Mouse (Mus musculus): ENCODE data around the gene Fstl1. TPM values are rescaled to one million over a fixed set of nuclear protein-coding genes. Genes with fewer than 3 reads are reported as not detected.

Fstl1 gene
- polyA plus RNA-seq, 1 experiment from 2014 or later = 273 TPM

- Histone ChIP-seq H3K4me1 (ENCODE audit: control insufficient read depth, insufficient read depth, low read length) (peaks cover 28% of the 10 kb centered on the region), H3K27me3 (ENCODE audit: control insufficient read depth, insufficient read depth, low read length) (no peaks in the 10 kb centered on the region), H3K9ac (ENCODE audit: low read length) (no peak overlapping the region), H3K4me2 (ENCODE audit: low read depth, severe bottlenecking) (no peak overlapping the region), H3K36me3 (ENCODE audit: control insufficient read depth, insufficient read depth, low read length) (0 out of 2 replicates have a peak, but pooled peaks cover 2% of the 10 kb centered on the region), H3K27ac (replicated peaks; ENCODE audit: low read depth, low read length) (peak overlapping the region; percentile 2; the same call in 1 of the 2 replicates), H3K4me3 (ENCODE audit: low read depth, low read length) (no peak overlapping the region), H3K9me3 (ENCODE audit: control insufficient read depth, low read length) (no peaks in the 10 kb centered on the region)
- DNase-seq (ENCODE audit: low spot score) = peak; percentile 28
- ATAC-seq (ENCODE audit: insufficient number of reproducible peaks, low FRiP score, low TSS enrichment, low read depth) = no peak
- 54% methylated on average over 12 of the region's 12 CpGs for WGBS
Measured at GRCm38 (mm10) chr16:37790008-37790780, 13.5 kb downstream of the Fstl1 start.

DNA sequence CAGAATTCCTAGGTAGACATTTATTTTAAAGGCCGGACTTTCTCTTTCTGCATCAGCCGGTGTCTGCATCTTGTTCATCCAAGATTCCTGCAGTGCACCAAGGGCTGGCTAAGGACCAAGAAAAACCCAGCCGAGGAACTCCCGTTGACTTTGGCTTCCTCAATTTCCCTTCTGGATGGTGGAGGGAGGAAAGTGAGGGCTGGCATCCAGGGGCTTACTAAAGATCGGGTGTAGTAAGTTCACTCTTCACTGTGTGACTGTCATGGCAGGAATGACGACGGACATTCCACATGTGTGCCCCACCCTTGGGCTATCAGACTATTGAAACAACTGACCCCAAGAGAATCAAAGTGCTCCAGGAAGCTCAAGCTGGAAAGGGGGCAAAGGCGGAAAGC lies 14.1 kb downstream of the Fstl1 start:
- 91% methylated on average over 8 of the region's 8 CpGs for WGBS
- Histone ChIP-seq H3K9me3 (ENCODE audit: control insufficient read depth, low read length) (no peaks in the 10 kb centered on the region), H3K36me3 (ENCODE audit: control insufficient read depth, insufficient read depth, low read length) (0 out of 2 replicates have a peak, but pooled peaks cover 2% of the 10 kb centered on the region), H3K9ac (ENCODE audit: low read length) (no peak overlapping the region), H3K4me1 (ENCODE audit: control insufficient read depth, insufficient read depth, low read length) (peaks cover 28% of the 10 kb centered on the region), H3K27me3 (ENCODE audit: control insufficient read depth, insufficient read depth, low read length) (no peaks in the 10 kb centered on the region), H3K4me2 (ENCODE audit: low read depth, severe bottlenecking) (no peak overlapping the region), H3K27ac (replicated peaks; ENCODE audit: low read depth, low read length) (no peak overlapping the region), H3K4me3 (ENCODE audit: low read depth, low read length) (no peak overlapping the region)
- ATAC-seq (ENCODE audit: insufficient number of reproducible peaks, low FRiP score, low TSS enrichment, low read depth) (no peak), DNase-seq (ENCODE audit: low spot score) (no peak)

GRCm38 (mm10) chr16:37795651-37796150 lies 19.0 kb downstream of the Fstl1 start:
- Histone ChIP-seq H3K36me3 (ENCODE audit: control insufficient read depth, insufficient read depth, low read length) (0 out of 2 replicates have a peak, but pooled peaks cover 2% of the 10 kb centered on the region), H3K4me3 (ENCODE audit: low read depth, low read length) (no peak overlapping the region), H3K4me2 (ENCODE audit: low read depth, severe bottlenecking) (no peak overlapping the region), H3K27me3 (ENCODE audit: control insufficient read depth, insufficient read depth, low read length) (no peaks in the 10 kb centered on the region), H3K4me1 (ENCODE audit: control insufficient read depth, insufficient read depth, low read length) (no peaks in the 10 kb centered on the region), H3K9me3 (ENCODE audit: control insufficient read depth, low read length) (no peaks in the 10 kb centered on the region), H3K9ac (ENCODE audit: low read length) (no peak overlapping the region), H3K27ac (replicated peaks; ENCODE audit: low read depth, low read length) (no peak overlapping the region)
- 95% methylated on average over 10 of the region's 10 CpGs for WGBS
- no peak for ATAC-seq (ENCODE audit: insufficient number of reproducible peaks, low FRiP score, low TSS enrichment, low read depth)
- DNase-seq (ENCODE audit: low spot score) = no peak

DNA sequence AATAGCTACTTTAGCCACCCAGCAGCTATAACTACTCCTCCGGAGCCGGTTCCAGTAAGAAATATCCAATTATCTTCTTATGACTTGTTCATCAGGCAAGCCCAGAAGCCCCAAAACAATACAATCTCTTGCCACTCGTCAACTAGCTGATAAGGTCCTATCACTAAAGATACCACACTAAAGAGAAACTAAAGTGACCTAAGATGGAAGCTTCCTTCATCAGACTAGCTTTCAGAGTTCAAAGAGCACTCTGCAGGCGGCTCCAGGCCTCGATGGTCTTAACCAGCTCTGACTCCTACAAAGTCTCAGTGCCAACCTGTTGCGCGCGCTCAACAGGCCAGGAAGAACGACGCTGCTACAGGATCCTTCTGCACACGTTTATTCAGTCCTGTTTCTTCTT lies 19.6 kb downstream of the Fstl1 start:
- Histone ChIP-seq H3K9ac (ENCODE audit: low read length) (no peak overlapping the region), H3K4me3 (ENCODE audit: low read depth, low read length) (no peak overlapping the region), H3K9me3 (ENCODE audit: control insufficient read depth, low read length) (no peaks in the 10 kb centered on the region), H3K4me1 (ENCODE audit: control insufficient read depth, insufficient read depth, low read length) (peaks cover 3% of the 10 kb centered on the region; the same call in 1 of the 2 replicates), H3K27me3 (ENCODE audit: control insufficient read depth, insufficient read depth, low read length) (no peaks in the 10 kb centered on the region), H3K36me3 (ENCODE audit: control insufficient read depth, insufficient read depth, low read length) (0 out of 2 replicates have a peak, but pooled peaks cover 2% of the 10 kb centered on the region), H3K27ac (replicated peaks; ENCODE audit: low read depth, low read length) (no peak overlapping the region), H3K4me2 (ENCODE audit: low read depth, severe bottlenecking) (no peak overlapping the region)
- 97% methylated on average over 11 of the region's 11 CpGs for WGBS
- DNase-seq (ENCODE audit: low spot score) (no peak), ATAC-seq (ENCODE audit: insufficient number of reproducible peaks, low FRiP score, low TSS enrichment, low read depth) (no peak)

DNA sequence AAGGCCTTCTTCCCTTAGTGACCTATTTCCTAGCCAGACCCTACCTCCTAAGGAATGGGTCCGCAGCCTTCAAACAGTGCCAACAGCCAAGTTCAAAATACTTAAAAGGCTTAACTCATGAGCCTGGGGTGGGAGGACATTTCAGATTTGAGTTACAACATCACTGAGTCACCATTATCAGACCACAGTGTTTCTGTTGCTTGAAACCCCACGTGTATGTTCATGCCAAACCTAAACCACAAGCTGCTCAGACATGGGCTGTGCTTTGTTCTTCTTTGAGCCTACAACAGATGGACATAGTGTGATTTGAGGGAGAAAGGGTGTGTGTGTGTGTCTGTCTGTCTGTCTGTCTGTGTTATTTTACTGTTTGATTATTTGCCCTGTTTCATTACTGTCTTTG lies 24.4 kb downstream of the Fstl1 start:
- no peak overlapping the region for H3K4me3 ChIP-seq (ENCODE audit: low read depth, low read length)
- peaks cover 14% of the 10 kb centered on the region for H3K4me1 ChIP-seq (ENCODE audit: control insufficient read depth, insufficient read depth, low read length)
- ATAC-seq (ENCODE audit: insufficient number of reproducible peaks, low FRiP score, low TSS enrichment, low read depth) = no peak
- no peak overlapping the region for H3K4me2 ChIP-seq (ENCODE audit: low read depth, severe bottlenecking)
- H3K27ac ChIP-seq (replicated peaks; ENCODE audit: low read depth, low read length) = no peak overlapping the region
- no peaks in the 10 kb centered on the region for H3K27me3 ChIP-seq (ENCODE audit: control insufficient read depth, insufficient read depth, low read length)
- H3K9me3 ChIP-seq (ENCODE audit: control insufficient read depth, low read length) = peaks cover 4% of the 10 kb centered on the region; the same call in 1 of the 2 replicates
- DNase-seq (ENCODE audit: low spot score) = no peak
- peaks cover 7% of the 10 kb centered on the region for H3K36me3 ChIP-seq (ENCODE audit: control insufficient read depth, insufficient read depth, low read length)
- H3K9ac ChIP-seq (ENCODE audit: low read length) = no peak overlapping the region
- 85% methylated on average over 2 of the region's 2 CpGs for WGBS

- Histone ChIP-seq H3K27me3 (ENCODE audit: control insufficient read depth, insufficient read depth, low read length) (no peaks in the 10 kb centered on the region), H3K36me3 (ENCODE audit: control insufficient read depth, insufficient read depth, low read length) (peaks cover 7% of the 10 kb centered on the region), H3K4me1 (ENCODE audit: control insufficient read depth, insufficient read depth, low read length) (peaks cover 14% of the 10 kb centered on the region), H3K27ac (replicated peaks; ENCODE audit: low read depth, low read length) (no peak overlapping the region), H3K9me3 (ENCODE audit: control insufficient read depth, low read length) (peaks cover 4% of the 10 kb centered on the region; the same call in 1 of the 2 replicates), H3K9ac (ENCODE audit: low read length) (no peak overlapping the region), H3K4me3 (ENCODE audit: low read depth, low read length) (no peak overlapping the region), H3K4me2 (ENCODE audit: low read depth, severe bottlenecking) (no peak overlapping the region)
- ATAC-seq (ENCODE audit: insufficient number of reproducible peaks, low FRiP score, low TSS enrichment, low read depth) (no peak), DNase-seq (ENCODE audit: low spot score) (peak; percentile 65)
- 39% methylated on average over 4 of the region's 4 CpGs for WGBS
Measured at GRCm38 (mm10) chr16:37802686-37803295, 26.1 kb downstream of the Fstl1 start.

- peaks cover 14% of the 10 kb centered on the region for H3K4me1 ChIP-seq (ENCODE audit: control insufficient read depth, insufficient read depth, low read length)
- WGBS = 93% methylated on average over 9 of the region's 9 CpGs
- no peak for DNase-seq (ENCODE audit: low spot score)
- H3K4me3 ChIP-seq (ENCODE audit: low read depth, low read length) = no peak overlapping the region
- H3K36me3 ChIP-seq (ENCODE audit: control insufficient read depth, insufficient read depth, low read length) = peaks cover 7% of the 10 kb centered on the region
- H3K27me3 ChIP-seq (ENCODE audit: control insufficient read depth, insufficient read depth, low read length) = no peaks in the 10 kb centered on the region
- peaks cover 4% of the 10 kb centered on the region; the same call in 1 of the 2 replicates for H3K9me3 ChIP-seq (ENCODE audit: control insufficient read depth, low read length)
- H3K4me2 ChIP-seq (ENCODE audit: low read depth, severe bottlenecking) = no peak overlapping the region
- H3K9ac ChIP-seq (ENCODE audit: low read length) = no peak overlapping the region
- no peak overlapping the region for H3K27ac ChIP-seq (replicated peaks; ENCODE audit: low read depth, low read length)
- ATAC-seq (ENCODE audit: insufficient number of reproducible peaks, low FRiP score, low TSS enrichment, low read depth) = no peak
Measured at GRCm38 (mm10) chr16:37803387-37803950, 26.8 kb downstream of the Fstl1 start.

DNA sequence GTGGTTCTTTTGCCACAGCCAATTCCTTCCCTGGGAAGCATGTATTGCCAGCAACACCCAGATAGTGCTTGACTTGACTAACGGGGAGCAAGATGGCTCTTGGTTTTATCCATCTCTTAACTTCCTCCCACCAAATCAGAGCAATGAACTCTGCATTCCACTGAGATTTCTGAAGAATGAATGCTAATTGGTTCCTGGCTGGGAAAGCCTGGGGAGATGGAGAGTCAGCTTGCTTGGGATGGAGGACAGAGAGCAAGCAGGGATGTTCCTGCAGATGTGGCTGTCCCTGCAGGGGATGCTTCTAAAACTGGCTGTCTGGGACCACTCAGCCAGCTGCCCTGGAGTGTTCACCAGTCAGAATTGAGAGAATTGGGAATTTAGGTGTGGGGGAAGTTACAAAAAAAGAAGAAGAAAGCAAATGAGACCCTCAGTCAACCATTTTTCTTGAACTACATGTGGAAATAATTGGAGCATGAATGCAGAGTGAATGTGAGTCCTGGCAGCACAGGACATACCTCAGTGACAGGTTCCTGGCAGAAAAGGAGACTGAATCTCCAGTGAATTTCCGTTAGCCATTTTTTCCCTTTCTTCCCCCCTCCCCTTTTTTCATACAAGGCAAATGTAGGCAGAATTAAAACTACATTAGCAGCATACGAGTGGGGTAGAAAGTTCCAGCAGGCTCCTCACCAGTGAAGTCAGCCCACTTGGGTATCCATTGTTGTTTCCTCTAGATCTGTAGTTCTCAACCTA lies 29.2 kb downstream of the Fstl1 start:
- Histone ChIP-seq H3K27me3 (ENCODE audit: control insufficient read depth, insufficient read depth, low read length) (no peaks in the 10 kb centered on the region), H3K4me1 (ENCODE audit: control insufficient read depth, insufficient read depth, low read length) (peaks cover 18% of the 10 kb centered on the region), H3K27ac (replicated peaks; ENCODE audit: low read depth, low read length) (no peak overlapping the region), H3K9me3 (ENCODE audit: control insufficient read depth, low read length) (peaks cover 4% of the 10 kb centered on the region; the same call in 1 of the 2 replicates), H3K4me3 (ENCODE audit: low read depth, low read length) (no peak overlapping the region), H3K4me2 (ENCODE audit: low read depth, severe bottlenecking) (no peak overlapping the region), H3K36me3 (ENCODE audit: control insufficient read depth, insufficient read depth, low read length) (peaks cover 7% of the 10 kb centered on the region), H3K9ac (ENCODE audit: low read length) (no peak overlapping the region)
- no peak for DNase-seq (ENCODE audit: low spot score)
- WGBS = 82% methylated on average over 3 of the region's 3 CpGs
- ATAC-seq (ENCODE audit: insufficient number of reproducible peaks, low FRiP score, low TSS enrichment, low read depth) = no peak

Data from limb, embryonic 11.5 days (tissue).